Mouse (Mus musculus) urinary bladder, postnatal 10 days (tissue): ENCODE results near the gene Olfr134.
"Not testable (repeated sequence)": the region's sequence is repeated elsewhere in the genome, so short reads cannot be mapped to it uniquely, and the experiment has no call there.

Source experiments
- DNase-seq: peaks from one replicate; pipeline ENCODE4 v3.0.0; 2022; ENCODE audit warnings: low spot score

The Olfr134 gene

DNA sequence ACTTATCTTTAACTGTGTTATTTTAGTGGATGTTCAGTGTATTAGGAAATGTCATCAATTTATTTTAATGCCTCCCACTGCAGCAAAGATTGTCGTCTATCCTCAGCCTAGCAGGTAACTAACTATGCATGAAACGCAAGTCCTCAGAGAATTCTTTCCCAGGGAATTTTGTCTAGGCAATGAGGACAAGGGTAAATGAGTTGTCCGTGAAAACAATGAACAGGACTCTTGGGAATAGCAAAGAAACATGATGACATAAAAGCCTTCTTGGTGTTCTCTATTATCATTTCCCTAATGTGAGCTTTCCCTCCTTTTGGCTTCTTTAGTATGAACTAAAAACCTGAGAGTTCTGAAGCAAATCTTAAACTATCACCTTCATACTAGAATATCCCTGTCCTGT, at the start of gene Olfr134:
TSS of gene Olfr134 (plus strand) at position 301 of the 400 bp plus-strand sequence.
- no peak for DNase-seq

DNA sequence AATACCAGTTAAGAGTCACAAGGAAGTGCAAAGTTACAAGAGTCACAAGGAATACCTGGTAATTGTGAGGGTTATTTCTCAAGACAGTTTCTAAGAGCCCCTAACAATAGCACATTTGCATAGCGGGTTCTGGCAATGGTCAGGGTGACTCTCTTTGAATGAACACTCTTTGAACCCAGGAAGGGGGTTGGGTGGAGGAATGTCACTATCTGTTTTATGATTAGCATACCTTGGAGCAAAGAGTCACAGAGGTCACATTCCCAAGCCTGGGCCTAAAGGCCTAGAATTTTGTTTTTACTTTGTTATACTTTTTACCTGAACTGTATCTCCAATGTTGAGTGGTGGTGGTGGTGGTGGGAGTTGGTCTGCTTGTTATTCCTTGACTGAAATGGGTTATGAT, 47.0 kb upstream of the Olfr134 start:
- DNase-seq = not testable (repeated sequence)

DNA sequence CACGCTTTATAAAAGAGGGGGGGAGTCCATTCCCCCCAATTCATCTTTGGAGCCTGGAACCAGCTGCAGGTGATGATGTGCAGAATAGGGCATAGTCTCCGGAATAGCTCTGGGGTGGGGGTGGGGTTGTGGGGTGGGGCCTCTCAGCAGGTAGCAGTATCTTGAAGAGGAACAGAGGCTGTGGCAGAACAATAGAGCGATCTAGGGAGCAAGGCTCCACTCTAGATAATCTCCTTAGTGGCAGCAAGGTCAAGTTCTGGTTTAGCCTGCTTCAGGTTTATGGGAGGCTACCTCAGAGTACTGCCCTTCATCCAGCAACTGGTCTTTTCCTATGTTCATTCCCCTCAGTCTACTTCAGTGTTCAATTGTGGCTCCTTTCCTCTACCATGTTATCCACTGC, 45.8 kb upstream of the Olfr134 start:
- not testable (repeated sequence) for DNase-seq

DNA sequence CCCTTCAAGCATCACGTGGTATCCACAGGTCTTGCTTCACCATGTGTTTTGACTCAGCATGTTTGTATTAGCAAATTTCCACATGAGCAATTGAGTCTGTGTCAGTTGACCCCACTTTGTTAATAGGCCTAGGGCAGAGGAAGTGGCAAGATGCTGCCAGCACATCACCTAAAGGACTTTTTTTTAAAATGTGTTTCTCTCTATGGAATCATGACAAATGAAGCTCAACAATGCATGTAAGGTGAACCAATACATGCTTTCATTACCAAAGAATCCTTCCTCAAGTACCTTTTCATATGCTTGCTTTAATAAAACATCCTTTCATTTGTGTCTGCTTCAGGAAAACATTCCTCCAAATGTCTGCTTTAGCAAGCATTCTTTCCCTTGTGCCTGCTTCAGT, 36.8 kb upstream of the Olfr134 start, which contains the start of gene Olfr132:
TSS of gene Olfr132 (minus strand) at position 101 of the 400 bp plus-strand sequence.
- no peak for DNase-seq

DNA sequence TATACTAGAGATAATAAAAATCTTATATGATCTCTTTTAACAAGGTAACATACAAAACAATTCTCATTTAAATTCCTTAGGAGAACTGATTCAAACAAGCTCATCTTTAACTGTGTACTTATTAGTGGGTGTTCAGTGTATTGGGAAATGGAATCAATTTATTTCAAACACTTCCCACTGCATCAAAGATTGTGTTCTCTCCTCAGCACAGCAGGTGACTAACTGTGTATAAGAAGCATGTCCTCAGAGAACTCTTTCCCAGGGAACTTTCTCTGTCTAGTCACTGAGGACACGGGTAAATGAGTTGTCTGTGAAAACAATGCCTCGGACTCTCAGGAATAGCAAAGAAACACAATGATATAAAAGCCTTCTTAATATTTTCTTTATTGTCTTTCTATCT, 26.2 kb upstream of the Olfr134 start, which contains the start of gene Olfr133:
TSS of gene Olfr133 (plus strand) at position 301 of the 400 bp plus-strand sequence.
- no peak for DNase-seq

DNA sequence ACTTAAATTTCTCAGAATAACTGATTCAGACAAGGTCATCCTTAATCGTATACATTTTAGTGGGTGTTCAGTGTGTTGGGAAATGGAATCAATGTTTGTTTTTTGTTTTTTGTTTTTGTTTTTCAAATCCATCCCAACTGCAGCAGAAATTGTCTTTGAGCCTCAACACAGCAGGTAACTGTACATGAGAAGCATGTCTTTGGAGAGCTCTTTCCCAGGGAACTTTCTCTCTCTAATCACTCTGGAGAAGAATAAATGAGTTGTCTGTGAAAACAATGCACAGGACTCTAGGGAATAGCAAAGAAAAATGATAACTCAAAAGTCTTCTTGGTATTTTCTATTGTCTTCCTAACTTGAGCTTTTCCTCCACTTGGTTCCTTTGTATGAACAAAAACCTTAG, 32.8 kb downstream of the Olfr134 start, which contains the start of gene Olfr135:
TSS of gene Olfr135 (plus strand) at position 301 of the 400 bp plus-strand sequence.
- no peak for DNase-seq
